Mouse (Mus musculus): ENCODE data around the gene Gm11639. TPM values are rescaled to one million over a fixed set of nuclear protein-coding genes. Genes with fewer than 3 reads are reported as not detected.
"Not testable (repeated sequence)": the region's sequence is repeated elsewhere in the genome, so short reads cannot be mapped to it uniquely, and the experiment has no call there.

Gm11639 gene
- total and polyA plus RNA-seq, 2 experiments from 2014 or later = under 0.01 to 0.33 TPM

DNA sequence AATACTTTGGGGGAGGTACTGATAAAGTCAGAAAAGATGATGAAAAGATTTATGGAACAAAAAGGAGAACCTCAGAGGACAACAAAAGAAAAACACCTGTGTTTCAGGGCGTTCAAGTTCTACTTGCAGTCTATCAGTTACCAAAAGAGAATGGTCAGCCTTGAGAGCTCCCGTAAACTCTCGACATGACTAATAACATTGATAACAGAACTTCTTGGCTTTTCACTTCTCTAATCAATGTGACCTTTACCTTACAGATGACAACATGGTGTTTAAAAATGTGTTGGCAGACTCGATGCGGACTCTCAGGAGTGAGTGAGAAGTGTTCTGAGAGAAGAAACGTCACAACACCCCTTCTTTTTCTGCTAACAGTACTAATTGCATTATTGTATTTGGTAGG, 344.7 kb downstream of the Gm11639 start:
- DNase-seq (ENCODE audit: low spot score) (no peak), ATAC-seq (ENCODE audit: low FRiP score) (no peak)
- WGBS = 89% methylated on average over 6 of the region's 6 CpGs
- Histone ChIP-seq H3K9me3 (ENCODE audit: low read length) (no peaks in the 10 kb centered on the region), H3K27me3 (ENCODE audit: insufficient read depth, low read length) (no peaks in the 10 kb centered on the region), H3K9ac (replicated peaks; ENCODE audit: low read length, poor library complexity, severe bottlenecking) (no peak overlapping the region), H3K4me1 (ENCODE audit: insufficient read depth, low read length) (no peaks in the 10 kb centered on the region), H3K4me2 (ENCODE audit: low read depth, low read length, poor library complexity, severe bottlenecking) (no peak overlapping the region), H3K27ac (ENCODE audit: low read depth, low read length) (no peak overlapping the region), H3K4me3 (ENCODE audit: low read depth, low read length) (no peak overlapping the region), H3K36me3 (ENCODE audit: insufficient read depth, low read length) (no peaks in the 10 kb centered on the region)
- no peak for TF ChIP-seq CTCF (IDR thresholded peaks at IDR 0.05)

DNA sequence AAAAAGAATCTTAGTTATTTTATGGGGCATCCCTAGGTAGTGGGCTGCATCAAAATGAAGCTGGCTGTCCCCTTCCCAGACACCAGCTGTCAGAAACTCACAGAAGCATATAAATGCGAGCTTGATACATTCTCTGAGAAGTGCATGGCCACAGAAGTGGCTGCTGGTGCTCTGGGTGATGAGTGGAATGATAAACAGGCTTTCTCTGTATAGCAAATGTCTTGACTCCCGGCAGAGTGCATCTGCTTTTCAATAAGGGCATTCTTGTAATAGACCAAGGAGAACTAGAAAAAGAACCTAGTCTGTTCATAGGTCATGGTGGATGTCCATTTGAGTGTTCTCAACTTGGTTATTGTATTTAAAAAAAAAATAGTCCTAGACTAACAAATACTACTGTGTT, 345.6 kb downstream of the Gm11639 start:
- H3K9me3 ChIP-seq (ENCODE audit: low read length) = no peaks in the 10 kb centered on the region
- no peak overlapping the region for H3K27ac ChIP-seq (ENCODE audit: low read depth, low read length)
- WGBS = 48% methylated on average over 2 of the region's 2 CpGs
- H3K9ac ChIP-seq (replicated peaks; ENCODE audit: low read length, poor library complexity, severe bottlenecking) = no peak overlapping the region
- TF ChIP-seq CTCF (IDR thresholded peaks at IDR 0.05) = no peak
- H3K4me3 ChIP-seq (ENCODE audit: low read depth, low read length) = no peak overlapping the region
- H3K27me3 ChIP-seq (ENCODE audit: insufficient read depth, low read length) = no peaks in the 10 kb centered on the region
- peak; percentile 58 for DNase-seq (ENCODE audit: low spot score)
- no peak overlapping the region for H3K4me2 ChIP-seq (ENCODE audit: low read depth, low read length, poor library complexity, severe bottlenecking)
- H3K4me1 ChIP-seq (ENCODE audit: insufficient read depth, low read length) = no peaks in the 10 kb centered on the region
- ATAC-seq (ENCODE audit: low FRiP score) = no peak
- no peaks in the 10 kb centered on the region for H3K36me3 ChIP-seq (ENCODE audit: insufficient read depth, low read length)

GRCm38 (mm10) chr11:105035081-105035480, 349.6 kb downstream of the Gm11639 start:
- no peak for ATAC-seq (ENCODE audit: low FRiP score)
- H3K27me3 ChIP-seq (ENCODE audit: insufficient read depth, low read length) = no peaks in the 10 kb centered on the region
- 92% methylated on average over 1 of the region's 1 CpGs for WGBS
- H3K9ac ChIP-seq (replicated peaks; ENCODE audit: low read length, poor library complexity, severe bottlenecking) = no peak overlapping the region
- DNase-seq (ENCODE audit: low spot score) = no peak
- H3K4me2 ChIP-seq (ENCODE audit: low read depth, low read length, poor library complexity, severe bottlenecking) = no peak overlapping the region
- no peak overlapping the region for H3K27ac ChIP-seq (ENCODE audit: low read depth, low read length)
- no peaks in the 10 kb centered on the region for H3K36me3 ChIP-seq (ENCODE audit: insufficient read depth, low read length)
- H3K9me3 ChIP-seq (ENCODE audit: low read length) = no peaks in the 10 kb centered on the region
- TF ChIP-seq CTCF (IDR thresholded peaks at IDR 0.05) = no peak
- no peaks in the 10 kb centered on the region for H3K4me1 ChIP-seq (ENCODE audit: insufficient read depth, low read length)
- no peak overlapping the region for H3K4me3 ChIP-seq (ENCODE audit: low read depth, low read length)

GRCm38 (mm10) chr11:105063292-105063691, 377.8 kb downstream of the Gm11639 start, which contains the start of gene Efcab3:
Gene Efcab3 (plus strand): TSS chr11:105063592.
- 92% methylated on average over 5 of the region's 5 CpGs for WGBS
- DNase-seq (ENCODE audit: low spot score) (no peak), ATAC-seq (ENCODE audit: low FRiP score) (no peak)
- Histone ChIP-seq H3K4me2 (ENCODE audit: low read depth, low read length, poor library complexity, severe bottlenecking) (no peak within 1 kb of the TSS), H3K27me3 (ENCODE audit: insufficient read depth, low read length) (no peaks in the 10 kb centered on the region), H3K27ac (ENCODE audit: low read depth, low read length) (no peak within 1 kb of the TSS), H3K4me1 (ENCODE audit: insufficient read depth, low read length) (no peaks in the 10 kb centered on the region), H3K9me3 (ENCODE audit: low read length) (no peaks in the 10 kb centered on the region), H3K4me3 (ENCODE audit: low read depth, low read length) (no peak within 1 kb of the TSS), H3K9ac (replicated peaks; ENCODE audit: low read length, poor library complexity, severe bottlenecking) (no peak within 1 kb of the TSS), H3K36me3 (ENCODE audit: insufficient read depth, low read length) (no peaks in the 10 kb centered on the region)
- no peak for TF ChIP-seq CTCF (IDR thresholded peaks at IDR 0.05)

- H3K27me3 ChIP-seq (ENCODE audit: insufficient read depth, low read length); H3K4me2 ChIP-seq (ENCODE audit: low read depth, low read length, poor library complexity, severe bottlenecking); H3K4me3 ChIP-seq (ENCODE audit: low read depth, low read length): not testable (repeated sequence)
Measured at GRCm38 (mm10) chr11:105112448-105112847, 426.9 kb downstream of the Gm11639 start.

DNA sequence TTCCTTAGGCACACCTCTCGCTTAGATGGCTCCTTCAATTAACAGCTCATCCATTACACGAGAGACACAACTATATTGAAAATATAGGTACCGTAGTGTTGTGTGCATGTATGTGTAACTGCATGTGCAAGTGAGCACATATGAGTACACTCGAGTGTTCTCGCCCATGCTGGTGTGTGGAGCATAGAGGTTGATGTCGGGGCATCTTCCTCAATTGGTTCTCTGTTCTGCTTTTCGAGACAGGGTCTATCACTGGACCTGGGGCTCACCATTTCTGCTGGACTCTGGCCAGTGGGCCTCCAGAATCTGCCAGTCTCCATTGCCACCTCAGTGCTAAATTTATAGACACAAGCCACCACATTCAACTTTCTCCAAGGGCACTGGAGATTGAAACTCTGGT, 432.3 kb downstream of the Gm11639 start:
- WGBS = 89% methylated on average over 7 of the region's 7 CpGs
- no peaks in the 10 kb centered on the region for H3K9me3 ChIP-seq (ENCODE audit: low read length)
- H3K4me2 ChIP-seq (ENCODE audit: low read depth, low read length, poor library complexity, severe bottlenecking) = no peak overlapping the region
- H3K27ac ChIP-seq (ENCODE audit: low read depth, low read length) = no peak overlapping the region
- no peak overlapping the region for H3K9ac ChIP-seq (replicated peaks; ENCODE audit: low read length, poor library complexity, severe bottlenecking)
- H3K36me3 ChIP-seq (ENCODE audit: insufficient read depth, low read length) = no peaks in the 10 kb centered on the region
- ATAC-seq (ENCODE audit: low FRiP score) = no peak
- no peaks in the 10 kb centered on the region for H3K4me1 ChIP-seq (ENCODE audit: insufficient read depth, low read length)
- H3K27me3 ChIP-seq (ENCODE audit: insufficient read depth, low read length) = no peaks in the 10 kb centered on the region
- TF ChIP-seq CTCF (IDR thresholded peaks at IDR 0.05) = no peak
- no peak overlapping the region for H3K4me3 ChIP-seq (ENCODE audit: low read depth, low read length)
- DNase-seq (ENCODE audit: low spot score) = no peak

More at GRCm38 (mm10) chr11:105112448-105112847, 426.9 kb downstream of the Gm11639 start:
- 86% methylated on average over 22 of the region's 22 CpGs for WGBS
- ATAC-seq (ENCODE audit: low FRiP score); H3K36me3 ChIP-seq (ENCODE audit: insufficient read depth, low read length); H3K9ac ChIP-seq (replicated peaks; ENCODE audit: low read length, poor library complexity, severe bottlenecking); H3K9me3 ChIP-seq (ENCODE audit: low read length); H3K27ac ChIP-seq (ENCODE audit: low read depth, low read length); H3K4me1 ChIP-seq (ENCODE audit: insufficient read depth, low read length); DNase-seq (ENCODE audit: low spot score): not testable (repeated sequence)
